Mouse (Mus musculus): ENCODE results near the gene Slc5a10.

DNA sequence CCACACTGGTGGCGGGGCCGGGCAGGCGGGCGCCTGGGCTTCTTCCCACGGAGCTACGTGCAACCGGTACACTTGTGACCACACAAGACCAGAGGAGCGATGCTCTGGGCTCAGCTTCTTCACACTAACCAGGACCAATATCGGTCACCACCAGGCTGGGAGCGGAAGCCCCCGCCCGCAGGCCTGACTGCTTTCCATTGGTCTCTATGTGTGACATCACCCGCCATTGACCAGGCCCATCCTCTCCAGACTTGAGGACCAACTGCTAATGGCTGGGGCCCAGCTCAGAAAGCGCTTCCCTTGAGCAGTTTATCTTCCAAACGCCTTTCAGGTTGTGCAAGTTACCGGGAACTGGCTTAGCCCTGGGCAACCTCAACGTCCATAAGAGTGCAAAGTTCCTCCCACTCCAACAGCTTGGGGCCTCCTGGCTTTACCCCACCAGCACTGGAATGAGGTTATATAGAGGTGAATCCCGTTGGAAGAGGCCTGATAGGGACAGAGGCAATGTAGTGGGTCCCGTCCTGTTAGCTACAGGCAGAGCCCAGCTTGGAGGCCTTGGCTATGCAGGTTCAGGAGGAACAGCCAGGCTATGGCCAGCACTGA lies 48.7 kb downstream of the Slc5a10 start:
- TF ChIP-seq POLR2A (IDR thresholded peaks at IDR 0.05; ENCODE audit: borderline replicate concordance, low read depth, low read length) (no peak), CTCF (IDR thresholded peaks at IDR 0.05; ENCODE audit: low read depth, low read length) (no peak)
